Comparison of ENCODE assay signal across 27 mouse cellular contexts in genomic region chr10:88417686-88418085, GRCm38 (mm10). TPM values are rescaled to one million over a fixed set of nuclear protein-coding genes. Genes with fewer than 3 reads are reported as not detected.
DNase-seq lines count a peak whose midpoint lies in the region; ATAC-seq and TF ChIP-seq lines count a peak whose summit lies in the region.
"Had no signal": no experiment of that assay in that cellular context is flagged by ENCODE, and none has a peak within 500 bp of the region (broad histone marks: within the 10 kb centered on the region; RNA-seq: fewer than 3 reads in every experiment).

No protein-coding gene starts in this region.

- no peak overlapping the region for H3K4me2 ChIP-seq in lung, postnatal 0 days (replicated peaks; ENCODE audit: low read depth, low read length)
- H3K4me2 ChIP-seq in CH12.LX (ENCODE audit: insufficient read depth, low read depth, poor library complexity, severe bottlenecking) = no peak overlapping the region
- no peak overlapping the region for H3K4me2 ChIP-seq in intestine, postnatal 0 days (replicated peaks; ENCODE audit: low read depth)
- H3K4me2 ChIP-seq in midbrain, embryonic 15.5 days = no peak overlapping the region
- H3K4me2 ChIP-seq: hindbrain, embryonic 14.5 days; midbrain, embryonic 12.5 days; neural tube, embryonic 13.5 days had no signal

- no peak for TF ChIP-seq EP300 in lung, postnatal 0 days (IDR thresholded peaks at IDR 0.05)
- TF ChIP-seq EP300 in CH12.LX (IDR thresholded peaks at IDR 0.05; ENCODE audit: low read length) = no peak

- H3K9me3 ChIP-seq in lung, postnatal 0 days (ENCODE audit: low read length) = no peaks in the 10 kb centered on the region
- H3K9me3 ChIP-seq in CH12.LX (replicated peaks; ENCODE audit: low read length) = no peaks in the 10 kb centered on the region
- no peaks in the 10 kb centered on the region for H3K9me3 ChIP-seq in intestine, postnatal 0 days (ENCODE audit: control insufficient read depth)
- no peaks in the 10 kb centered on the region for H3K9me3 ChIP-seq in midbrain, embryonic 15.5 days
- H3K9me3 ChIP-seq: forebrain, embryonic 10.5 days; limb, embryonic 10.5 days; midbrain, embryonic 12.5 days; neural tube, embryonic 13.5 days had no signal

- ATAC-seq in lung, postnatal 0 days = no peak
- peak; percentile 24 to 34; a peak in 3 of 4 replicates for ATAC-seq in hematopoietic stem cell, adult 5-6 weeks (replicated peaks in 1 of 2; ENCODE audit: insufficient read depth in 1 of 2, low FRiP score in 2 of 2, low TSS enrichment in 1 of 2, low read depth in 1 of 2, poor library complexity in 2 of 2, severe bottlenecking in 2 of 2)
- no peak for ATAC-seq in intestine, postnatal 0 days
- no peak for ATAC-seq in midbrain, embryonic 15.5 days (replicated peaks)
- ATAC-seq: forebrain, embryonic 16.5 days had no signal

- TF ChIP-seq RAD21 in CH12.LX (IDR thresholded peaks at IDR 0.05; ENCODE audit: low read depth, low read length) = no peak

- H3K27ac ChIP-seq in lung, postnatal 0 days (ENCODE audit: low read length) = no peak overlapping the region
- H3K27ac ChIP-seq in CH12.LX (ENCODE audit: insufficient read depth, low read depth) = no peak overlapping the region
- no peak overlapping the region for H3K27ac ChIP-seq in intestine, postnatal 0 days (ENCODE audit: low read depth, low read length)
- H3K27ac ChIP-seq in midbrain, embryonic 15.5 days = no peak overlapping the region
- H3K27ac ChIP-seq: forebrain, embryonic 10.5 days; hindbrain, embryonic 14.5 days; limb, embryonic 10.5 days; midbrain, embryonic 12.5 days; neural tube, embryonic 13.5 days had no signal

- H3K4me1 ChIP-seq in lung, postnatal 0 days (ENCODE audit: insufficient read depth, low read depth, low read length) = no peaks in the 10 kb centered on the region
- no peaks in the 10 kb centered on the region for H3K4me1 ChIP-seq in lung, adult 2 months (ENCODE audit: control insufficient read depth, insufficient read depth, low read length)
- peaks cover 24 to 64% of the 10 kb centered on the region in 2 experiments; a peak in 3 of 4 replicates for H3K4me1 ChIP-seq in CH12.LX (ENCODE audit: control insufficient read depth in 1 of 2, insufficient read depth in 2 of 2)
- H3K4me1 ChIP-seq in intestine, postnatal 0 days (replicated peaks; ENCODE audit: control insufficient read depth, insufficient read depth, low read length) = no peaks in the 10 kb centered on the region
- H3K4me1 ChIP-seq in midbrain, embryonic 15.5 days = no peaks in the 10 kb centered on the region
- H3K4me1 ChIP-seq: forebrain, embryonic 10.5 days; midbrain, embryonic 12.5 days; neural tube, embryonic 13.5 days had no signal

- no peak overlapping the region for H3K4me3 ChIP-seq in lung, postnatal 0 days (ENCODE audit: low read depth, low read length)
- no peak overlapping the region for H3K4me3 ChIP-seq in lung, adult 2 months (replicated peaks; ENCODE audit: extremely low read depth, low read depth, low read length)
- no peak overlapping the region for H3K4me3 ChIP-seq in CH12.LX (replicated peaks in 1 of 3; ENCODE audit: low read depth in 2 of 3, low read length in 2 of 3, poor library complexity in 1 of 3)
- no peak overlapping the region for H3K4me3 ChIP-seq in intestine, postnatal 0 days (ENCODE audit: low read depth, low read length)
- H3K4me3 ChIP-seq in midbrain, embryonic 15.5 days = no peak overlapping the region
- H3K4me3 ChIP-seq: forebrain, embryonic 10.5 days; limb, embryonic 10.5 days; midbrain, embryonic 12.5 days; neural tube, embryonic 13.5 days had no signal

- H3K36me3 ChIP-seq in lung, postnatal 0 days (ENCODE audit: insufficient read depth, low read length) = no peaks in the 10 kb centered on the region
- H3K36me3 ChIP-seq in CH12.LX (replicated peaks in 1 of 2; ENCODE audit: control insufficient read depth in 1 of 2, insufficient read depth in 1 of 2, low read length in 1 of 2) = peaks cover 23 to 52% of the 10 kb centered on the region in 2 experiments
- H3K36me3 ChIP-seq in intestine, postnatal 0 days (ENCODE audit: control insufficient read depth, insufficient read depth) = peaks cover 47% of the 10 kb centered on the region
- H3K36me3 ChIP-seq in midbrain, embryonic 15.5 days (replicated peaks) = peaks cover 11% of the 10 kb centered on the region

- no peak for TF ChIP-seq POLR2A in lung, adult 2 months (IDR thresholded peaks at IDR 0.05; ENCODE audit: borderline replicate concordance, extremely low read depth, low read depth, low read length)
- TF ChIP-seq POLR2A in CH12.LX (IDR thresholded peaks at IDR 0.05; ENCODE audit: low read depth, low read length) = no peak

- no peaks in the 10 kb centered on the region for H3K27me3 ChIP-seq in lung, postnatal 0 days (replicated peaks; ENCODE audit: insufficient read depth, low read length)
- no peaks in the 10 kb centered on the region for H3K27me3 ChIP-seq in CH12.LX (replicated peaks)
- H3K27me3 ChIP-seq in intestine, postnatal 0 days (replicated peaks; ENCODE audit: control insufficient read depth, insufficient read depth, low read length) = no peaks in the 10 kb centered on the region
- H3K27me3 ChIP-seq in midbrain, embryonic 15.5 days (replicated peaks) = no peaks in the 10 kb centered on the region
- H3K27me3 ChIP-seq: midbrain, embryonic 12.5 days; neural tube, embryonic 13.5 days had no signal

- 86% methylated on average over 5 of the region's 5 CpGs for WGBS in lung, postnatal 0 days
- 80% methylated on average over 5 of the region's 5 CpGs for WGBS in lung, adult 2 months
- 88% methylated on average over 5 of the region's 5 CpGs for WGBS in intestine, postnatal 0 days
- 95% methylated on average over 5 of the region's 5 CpGs for WGBS in midbrain, embryonic 15.5 days

- no peak overlapping the region for H3K9ac ChIP-seq in lung, postnatal 0 days (replicated peaks; ENCODE audit: low read depth)
- H3K9ac ChIP-seq in CH12.LX (ENCODE audit: insufficient read depth, low read depth) = no peak overlapping the region
- no peak overlapping the region for H3K9ac ChIP-seq in intestine, postnatal 0 days (ENCODE audit: low read depth, low read length)
- no peak overlapping the region for H3K9ac ChIP-seq in midbrain, embryonic 15.5 days
- H3K9ac ChIP-seq: hindbrain, embryonic 14.5 days; midbrain, embryonic 12.5 days; neural tube, embryonic 13.5 days had no signal

- dilution Hi-C loops in CH12.LX (cut with MboI; ENCODE audit: extremely low pct_ligation_motif_present, extremely low pct_unique_long_range_greater_than_20kb, low sequenced_read_pairs) = no loop called here

- no peak for TF ChIP-seq CTCF in lung, postnatal 0 days (IDR thresholded peaks at IDR 0.05)
- TF ChIP-seq CTCF in lung, adult 2 months (IDR thresholded peaks at IDR 0.05; ENCODE audit: insufficient read depth, low read length) = no peak
- no peak for TF ChIP-seq CTCF in CH12.LX (conservative IDR thresholded peaks at IDR 0.05 in 1 of 2, IDR thresholded peaks at IDR 0.05 in 1 of 2; ENCODE audit: low read depth in 2 of 2, low read length in 2 of 2)
- no peak for TF ChIP-seq CTCF in intestine, postnatal 0 days (IDR thresholded peaks at IDR 0.05; ENCODE audit: low read depth)

- in situ Hi-C loops in CH12.LX (cut with MboI; ENCODE audit: low pct_ligation_motif_present, low pct_unique_long_range_greater_than_20kb, low sequenced_read_pairs) = no loop called here

- DNase-seq in lung, postnatal 0 days (ENCODE audit: low spot score) = peak; percentile 12
- no peak for DNase-seq in lung, adult 2 months
- peak; percentile 62 for DNase-seq in CH12.LX (ENCODE audit: extremely low read depth)
- DNase-seq in natural killer cell, adult 2 months (ENCODE audit: low spot score in 2 of 2) = peak; percentile 19 to 29
- DNase-seq in embryo, embryonic 9.5 days (ENCODE audit: extremely low spot score) = no peak
- DNase-seq: adrenal gland, postnatal 10 days; cerebellum, adult 9-10 months; gastrocnemius, postnatal 10 days; kidney, adult 8-10 months; kidney, postnatal 10 days; liver; thymus, postnatal 25 days had no signal

- no peaks in the 10 kb centered on the region for H3K79me2 ChIP-seq in CH12.LX (replicated peaks; ENCODE audit: control insufficient read depth, extremely low read depth, insufficient read depth, poor library complexity, severe bottlenecking)

TF ChIP-seq in CH12.LX, 34 proteins besides CTCF, POLR2A, EP300 and RAD21 (continues in another document):
- TF ChIP-seq ELF1 (IDR thresholded peaks at IDR 0.05; ENCODE audit: low read depth, low read length) = no peak
- no peak for TF ChIP-seq RCOR1 (conservative IDR thresholded peaks at IDR 0.05; ENCODE audit: low read depth, low read length)
- TF ChIP-seq TCF12 (IDR thresholded peaks at IDR 0.05; ENCODE audit: low read depth, low read length) = no peak
- TF ChIP-seq ETS1 (conservative IDR thresholded peaks at IDR 0.05; ENCODE audit: low read depth, low read length) = no peak
- TF ChIP-seq ZC3H11A (IDR thresholded peaks at IDR 0.05; ENCODE audit: low read depth, low read length) = no peak

RNA-seq across cellular contexts. Expression of gene Gnptab, which starts 38.8 kb away (rescaled TPM):
- 9.9 and 10.2 TPM in 2 replicates for polyA plus RNA-seq in lung, postnatal 0 days (2015; fragmentation: Nextera tagmentation; extraction: Ambion mirVana)
- 12.4 and 16.6 TPM in 2 replicates for polyA plus RNA-seq in lung, adult 2 months (2012; rRNA removed)
- total RNA-seq in CH12.LX (2012; rRNA removed) (18.0 and 18.7 TPM in 2 replicates), CH12.LX (2014; rRNA removed) (12.2 and 13.2 TPM in 2 replicates)
- 34.7 and 38.2 TPM in 2 replicates for polyA plus RNA-seq in CH12.LX (2012; ENCODE audit: insufficient read length, low read depth)
- total RNA-seq in hematopoietic stem cell, adult 5-6 weeks (2017) = 55.6 and 65.2 TPM in 2 replicates
- 6.2 and 6.7 TPM in 2 replicates for polyA plus RNA-seq in intestine, postnatal 0 days (2015; fragmentation: Nextera tagmentation; extraction: Ambion mirVana)
- polyA plus RNA-seq in midbrain, embryonic 15.5 days (2015; fragmentation: Nextera tagmentation; extraction: Ambion mirVana) = 20.7 and 24.1 TPM in 2 replicates

RNA-seq across cellular contexts. Expression of gene Dram1, which starts 38.8 kb away (rescaled TPM):
- 232 and 257 TPM in 2 replicates for polyA plus RNA-seq in lung, postnatal 0 days (2015; fragmentation: Nextera tagmentation; extraction: Ambion mirVana)
- polyA plus RNA-seq in lung, adult 2 months (2012; rRNA removed) = 326 and 360 TPM in 2 replicates
- total RNA-seq in CH12.LX (2012; rRNA removed) = 0.04 TPM in 2 replicates
- total RNA-seq in CH12.LX (2014; rRNA removed) = not detected in 2 replicates
- polyA plus RNA-seq in CH12.LX (2012; ENCODE audit: insufficient read length, low read depth) = not detected in 2 replicates
- 1.5 and 7.1 TPM in 2 replicates for total RNA-seq in hematopoietic stem cell, adult 5-6 weeks (2017)
- 2.0 and 2.1 TPM in 2 replicates for polyA plus RNA-seq in intestine, postnatal 0 days (2015; fragmentation: Nextera tagmentation; extraction: Ambion mirVana)
- polyA plus RNA-seq in midbrain, embryonic 15.5 days (2015; fragmentation: Nextera tagmentation; extraction: Ambion mirVana) = 0.46 and 0.55 TPM in 2 replicates
- total RNA-seq: MEL had no signal

RNA-seq across cellular contexts. Expression of gene Sycp3, which starts 41.7 kb away (rescaled TPM):
- not detected in 2 replicates for polyA plus RNA-seq in lung, postnatal 0 days (2015; fragmentation: Nextera tagmentation; extraction: Ambion mirVana)
- not detected in 2 replicates for polyA plus RNA-seq in lung, adult 2 months (2012; rRNA removed)
- total RNA-seq in CH12.LX (2012; rRNA removed) (not detected in 2 replicates), CH12.LX (2014; rRNA removed) (not detected in 2 replicates)
- polyA plus RNA-seq in CH12.LX (2012; ENCODE audit: insufficient read length, low read depth) = not detected in 2 replicates
- total RNA-seq in hematopoietic stem cell, adult 5-6 weeks (2017) = 1.6 TPM in 1 of 2 replicates, not detected in the other
- 31.6 and 50.4 TPM in 2 replicates for polyA plus RNA-seq in intestine, postnatal 0 days (2015; fragmentation: Nextera tagmentation; extraction: Ambion mirVana)
- polyA plus RNA-seq in midbrain, embryonic 15.5 days (2015; fragmentation: Nextera tagmentation; extraction: Ambion mirVana) = 0.50 and 0.75 TPM in 2 replicates
- total RNA-seq: gastrocnemius, postnatal 10 days; heart, adult 8-10 months; heart, postnatal 25 days; MEL had no signal
- polyA plus RNA-seq: embryonic facial prominence, embryonic 11.5 days; forebrain, embryonic 16.5 days; liver, embryonic 16.5 days; midbrain, embryonic 12.5 days; neural tube, embryonic 13.5 days; small intestine, adult 2 months had no signal

Comparison
In these comparisons a context has a peak if more than half of its experiments do, and no peak if none do; other contexts are left out.
1. DNase-seq: peak in lung, postnatal 0 days (single experiment), CH12.LX (single experiment) and natural killer cell, adult 2 months (2 of 2); none in lung, adult 2 months (single experiment) and embryo, embryonic 9.5 days (single experiment).
2. ATAC-seq: peak in hematopoietic stem cell, adult 5-6 weeks (2 of 2); none in lung, postnatal 0 days (single experiment), intestine, postnatal 0 days (single experiment) and midbrain, embryonic 15.5 days (single experiment).
3. RNA of gene Dram1, which starts 38.8 kb away (polyA plus RNA-seq): 326 to 360 TPM in lung, adult 2 months and 232 to 257 TPM in lung, postnatal 0 days; 2.0 to 2.1 TPM in intestine, postnatal 0 days, 0.46 to 0.55 TPM in midbrain, embryonic 15.5 days and not detected in CH12.LX; every median in the first group is over 10 times any median in the second.
4. RNA of gene Sycp3, which starts 41.7 kb away (polyA plus RNA-seq): 31.6 to 50.4 TPM in intestine, postnatal 0 days; 0.50 to 0.75 TPM in midbrain, embryonic 15.5 days, not detected in lung, postnatal 0 days, not detected in lung, adult 2 months and not detected in CH12.LX; every median in the first group is over 10 times any median in the second.